Mouse (Mus musculus) embryonic fibroblast, embryonic 13.5 days (primary cell): ENCODE results near the gene Syt13.

Experiments used
- CTCF ChIP-seq: IDR thresholded peaks from 2 replicates; pipeline ENCODE4 v1.5.1; 2011; ENCODE audit warnings: mild to moderate bottlenecking, control low read depth, low read length, moderate library complexity, borderline replicate concordance; ENCODE audit not compliant: insufficient read depth
- POLR2A ChIP-seq: IDR thresholded peaks from 2 replicates; pipeline ENCODE4 v1.6.1; 2011; ENCODE audit warnings: low read depth, mild to moderate bottlenecking, control low read depth, low read length, moderate library complexity

DNA sequence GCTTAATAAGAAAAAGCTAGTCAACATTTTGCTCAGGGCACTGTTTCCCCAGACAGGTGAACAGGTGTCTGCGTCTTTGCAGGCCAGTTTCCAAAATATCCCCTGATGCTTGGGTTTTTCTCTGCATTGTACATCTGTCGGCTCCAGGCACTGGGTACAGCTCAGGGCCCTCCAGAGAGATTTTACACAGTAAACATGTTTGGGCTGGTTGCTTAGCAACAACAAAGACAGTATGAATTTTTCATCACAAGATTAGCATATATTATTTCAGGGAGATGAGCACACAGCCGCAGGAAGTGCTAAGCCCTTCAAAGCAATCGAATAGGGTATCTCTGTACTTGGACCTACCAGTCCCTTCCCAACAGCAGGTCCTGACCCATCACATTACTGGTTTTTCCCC is 5.8 kb downstream of the Syt13 start:
- TF ChIP-seq CTCF (no peak), POLR2A (no peak)
